Mouse (Mus musculus) naive thymus-derived CD4-positive, alpha-beta T cell, adult 5 months (primary cell): ENCODE data around the gene Tbk1. TPM values are rescaled to one million over a fixed set of nuclear protein-coding genes. Genes with fewer than 3 reads are reported as not detected.

ENCODE experiments used
- polyA plus RNA-seq: library from polyadenylated mRNA; unstranded; fragments of 100-300 nt; shearing (Covaris generic); gene quantifications from one replicate; pipeline ENCODE4 v1.2.1, GENCODE M21; 2017

Gene Tbk1
- polyA plus RNA-seq, result 77.0 TPM

GRCm38 (mm10) chr10:121586675-121587370 lies at the start of gene Tbk1:
Gene Tbk1 (minus strand): TSS chr10:121586787.

GRCm38 (mm10) chr10:121626186-121626882 lies 39.7 kb upstream of the Tbk1 start, which contains the start of gene Xpot:
Gene Xpot (minus strand): TSS chr10:121626332.

Other genes starting within 250 kb of the Tbk1 start
- 42.5 TPM for gene Tbc1d30, start 235.5 kb downstream of the Tbk1 start, polyA plus RNA-seq
- 30.5 TPM for gene Gns, start 221.7 kb downstream of the Tbk1 start, polyA plus RNA-seq
- gene Rassf3, start 110.4 kb downstream of the Tbk1 start, polyA plus RNA-seq, result 118 TPM
- 41.6 TPM for gene Xpot, start 39.5 kb upstream of the Tbk1 start, polyA plus RNA-seq
- not detected for gene D930020B18Rik, start 54.8 kb upstream of the Tbk1 start, polyA plus RNA-seq
- gene BC048403, start 153.2 kb upstream of the Tbk1 start, polyA plus RNA-seq, result 4.4 TPM